Mouse (Mus musculus) heart, adult 2 months (tissue): ENCODE results near the gene Foxf2. TPM values are rescaled to one million over a fixed set of nuclear protein-coding genes. Genes with fewer than 3 reads are reported as not detected.

Experiments used
- DNase-seq, 2 experiments: peaks; one replicate each; pipeline ENCODE4 v3.0.0; 2021
- H3K27ac ChIP-seq: fragments of 200-600 bp; 2 replicates; pipeline ENCODE4 v1.8.1; 2022
- H3K27me3 ChIP-seq: fragments of 200-500 bp; 2 replicates; pipeline ENCODE4 v1.6.1; 2012; ENCODE audit warnings: mild to moderate bottlenecking, low read length, inconsistent platforms, mixed read lengths; ENCODE audit not compliant: control insufficient read depth, insufficient read depth
- H3K36me3 ChIP-seq: fragments of 200-500 bp; 2 replicates; pipeline ENCODE4 v1.6.1; 2012; ENCODE audit warnings: low read length, inconsistent platforms; ENCODE audit not compliant: control insufficient read depth, insufficient read depth
- H3K4me1 ChIP-seq: fragments of 200-500 bp; 2 replicates; pipeline ENCODE4 v1.6.1; 2011; ENCODE audit warnings: low read length; ENCODE audit not compliant: control insufficient read depth, insufficient read depth
- H3K4me3 ChIP-seq: fragments of 200-600 bp; 2 replicates; pipeline ENCODE4 v1.8.1; 2022
- H3K79me2 ChIP-seq: fragments of 200-500 bp; replicated peaks from 2 replicates; pipeline ENCODE4 v1.6.1; 2012; ENCODE audit warnings: mild to moderate bottlenecking, inconsistent platforms, low read length, moderate library complexity, mixed read lengths; ENCODE audit not compliant: control insufficient read depth, insufficient read depth
- H3K9ac ChIP-seq: fragments of 200-500 bp; 2 replicates; pipeline ENCODE4 v1.6.1; 2012; ENCODE audit warnings: low read depth, mild to moderate bottlenecking, control low read depth, inconsistent platforms, low read length, mixed read lengths
- CTCF ChIP-seq: fragments of 200-600 bp; IDR thresholded peaks from 2 replicates; pipeline ENCODE4 v1.8.1; 2022; ENCODE audit warnings: antibody characterized with exemption, mild to moderate bottlenecking, moderate library complexity
- EP300 ChIP-seq: fragments of 200-500 bp; IDR thresholded peaks from 2 replicates; pipeline ENCODE4 v1.6.1; 2011; ENCODE audit warnings: low read depth, low read length, control low read depth; ENCODE audit not compliant: insufficient read depth
- POLR2A ChIP-seq: fragments of 200-500 bp; IDR thresholded peaks from 2 replicates; pipeline ENCODE4 v1.6.1; 2011; ENCODE audit warnings: mild to moderate bottlenecking, low read depth, low read length, control low read depth; ENCODE audit not compliant: insufficient read depth
- WGBS: fragments of 180-500 bp; shearing (Covaris S2); methylation state at CpG from one replicate; pipeline ENCODE4 v1.1.7; 2018; 5-methylcytosine and 5-hydroxymethylcytosine counted together
- intact Hi-C: fragments of 180-260 bp; cut with DNase I; formaldehyde crosslinking; loops from one replicate; pipeline ENCODE4 v1.15.1; 2025
- polyA plus RNA-seq: library from polyadenylated mRNA; depleted of rRNA; stranded (reverse); fragments of >200 nt; gene quantifications from 2 replicates; pipeline ENCODE4 v1.2.3, GENCODE M21; 2012
- total RNA-seq, 2 experiments: library from RNA; stranded (reverse); gene quantifications; 2 replicates each; pipeline ENCODE4 v1.2.3; 2021

Foxf2 gene
- total and polyA plus RNA-seq, 3 experiments, result 0.10 to 0.27 TPM; not detected in 1

- intact Hi-C loops, result loop anchor here (1.0 to 5.0 kb wide), 4 partner anchors 412 to 727 kb away; no protein-coding TSS in a partner anchor
- no peak overlapping the region for H3K9ac ChIP-seq
- DNase-seq, result no peak
- H3K27ac ChIP-seq, result no peak overlapping the region
- H3K79me2 ChIP-seq, result no peaks in the 10 kb centered on the region
- TF ChIP-seq EP300 (no peak), CTCF (no peak), POLR2A (no peak)
- H3K4me1 ChIP-seq, result no peaks in the 10 kb centered on the region
- peaks cover 18% of the 10 kb centered on the region for H3K27me3 ChIP-seq
- no peak overlapping the region for H3K4me3 ChIP-seq
- 8% methylated on average over 18 of the region's 18 CpGs for WGBS
- no peaks in the 10 kb centered on the region for H3K36me3 ChIP-seq
Observed at GRCm38 (mm10) chr13:31618919-31619655, 6.5 kb upstream of the Foxf2 start.

- WGBS, result 1% methylated on average over 33 of the region's 33 CpGs
- no peak overlapping the region for H3K9ac ChIP-seq
- H3K27me3 ChIP-seq, result peaks cover 15% of the 10 kb centered on the region; the same call in 1 of the 2 replicates
- H3K79me2 ChIP-seq, result no peaks in the 10 kb centered on the region
- no peak overlapping the region for H3K27ac ChIP-seq
- no peak overlapping the region for H3K4me3 ChIP-seq
- DNase-seq, result no peak
- TF ChIP-seq EP300 (no peak), POLR2A (no peak), CTCF (no peak)
- intact Hi-C loops, result loop anchor here (5.0 kb wide), 2 partner anchors 623 to 728 kb away; no protein-coding TSS in a partner anchor
- H3K4me1 ChIP-seq, result no peaks in the 10 kb centered on the region
- H3K36me3 ChIP-seq, result no peaks in the 10 kb centered on the region
Observed at GRCm38 (mm10) chr13:31619826-31620498, 5.7 kb upstream of the Foxf2 start.

- intact Hi-C loops, result no loop called here
- H3K27ac ChIP-seq, result no peak overlapping the region
- peaks cover 15% of the 10 kb centered on the region for H3K27me3 ChIP-seq
- DNase-seq, result no peak
- no peaks in the 10 kb centered on the region for H3K4me1 ChIP-seq
- WGBS, result 6% methylated on average over 10 of the region's 10 CpGs
- H3K36me3 ChIP-seq, result no peaks in the 10 kb centered on the region
- no peak overlapping the region for H3K4me3 ChIP-seq
- no peak for TF ChIP-seq CTCF
- no peak for TF ChIP-seq POLR2A
- TF ChIP-seq EP300, result no peak
- H3K79me2 ChIP-seq, result no peaks in the 10 kb centered on the region
- H3K9ac ChIP-seq, result no peak overlapping the region
Observed at GRCm38 (mm10) chr13:31620499-31620847, 5.1 kb upstream of the Foxf2 start.

GRCm38 (mm10) chr13:31620937-31621336, 4.7 kb upstream of the Foxf2 start:
- Histone ChIP-seq H3K27ac (no peak overlapping the region), H3K9ac (no peak overlapping the region), H3K36me3 (no peaks in the 10 kb centered on the region), H3K79me2 (no peaks in the 10 kb centered on the region), H3K4me3 (no peak overlapping the region), H3K27me3 (peaks cover 17% of the 10 kb centered on the region), H3K4me1 (no peaks in the 10 kb centered on the region)
- DNase-seq, result no peak
- TF ChIP-seq EP300, result no peak
- TF ChIP-seq POLR2A, result no peak
- TF ChIP-seq CTCF, result no peak
- intact Hi-C loops, result no loop called here
- WGBS, result 23% methylated on average over 4 of the region's 4 CpGs

GRCm38 (mm10) chr13:31621741-31622140, 3.9 kb upstream of the Foxf2 start:
- no peaks in the 10 kb centered on the region for H3K79me2 ChIP-seq
- peaks cover 23% of the 10 kb centered on the region for H3K27me3 ChIP-seq
- WGBS, result 14% methylated on average over 9 of the region's 9 CpGs
- no peak for DNase-seq
- no peak overlapping the region for H3K9ac ChIP-seq
- no peaks in the 10 kb centered on the region for H3K36me3 ChIP-seq
- no peak for TF ChIP-seq CTCF
- TF ChIP-seq EP300, result no peak
- TF ChIP-seq POLR2A, result no peak
- intact Hi-C loops, result no loop called here
- H3K27ac ChIP-seq, result no peak overlapping the region
- no peak overlapping the region for H3K4me3 ChIP-seq
- H3K4me1 ChIP-seq, result no peaks in the 10 kb centered on the region

GRCm38 (mm10) chr13:31622371-31622770, 3.2 kb upstream of the Foxf2 start:
- no peaks in the 10 kb centered on the region for H3K36me3 ChIP-seq
- no peaks in the 10 kb centered on the region for H3K4me1 ChIP-seq
- H3K27ac ChIP-seq, result no peak overlapping the region
- no peak for TF ChIP-seq POLR2A
- 3% methylated on average over 3 of the region's 3 CpGs for WGBS
- H3K4me3 ChIP-seq, result no peak overlapping the region
- intact Hi-C loops, result no loop called here
- no peak overlapping the region for H3K9ac ChIP-seq
- H3K27me3 ChIP-seq, result peaks cover 24% of the 10 kb centered on the region
- DNase-seq, result no peak
- H3K79me2 ChIP-seq, result no peaks in the 10 kb centered on the region
